Mouse (Mus musculus) kidney, adult 2 months (tissue): ENCODE results near the gene Fam187b.
"Not testable (repeated sequence)": the region's sequence is repeated elsewhere in the genome, so short reads cannot be mapped to it uniquely, and the experiment has no call there.

Experiments
- CTCF ChIP-seq: fragments of 200-500 bp; conservative IDR thresholded peaks from 2 replicates; pipeline ENCODE4 v1.5.1; 2011; ENCODE audit warnings: low read depth, mild to moderate bottlenecking, control low read depth, low read length, moderate library complexity, mixed read lengths; ENCODE audit not compliant: insufficient read depth, insufficient read length
- POLR2A ChIP-seq: fragments of 200-500 bp; IDR thresholded peaks from one replicate; pipeline ENCODE4 v1.6.1; 2011; ENCODE audit warnings: low read depth, low read length, control low read depth

- TF ChIP-seq POLR2A, CTCF: not testable (repeated sequence)
These were observed 49.0 kb upstream of the Fam187b start, which contains the start of gene Hamp2 for GRCm38 (mm10) chr7:30924581-30924980.
